ENCODE assay signal across 11 mouse cellular contexts in the genomic region with DNA sequence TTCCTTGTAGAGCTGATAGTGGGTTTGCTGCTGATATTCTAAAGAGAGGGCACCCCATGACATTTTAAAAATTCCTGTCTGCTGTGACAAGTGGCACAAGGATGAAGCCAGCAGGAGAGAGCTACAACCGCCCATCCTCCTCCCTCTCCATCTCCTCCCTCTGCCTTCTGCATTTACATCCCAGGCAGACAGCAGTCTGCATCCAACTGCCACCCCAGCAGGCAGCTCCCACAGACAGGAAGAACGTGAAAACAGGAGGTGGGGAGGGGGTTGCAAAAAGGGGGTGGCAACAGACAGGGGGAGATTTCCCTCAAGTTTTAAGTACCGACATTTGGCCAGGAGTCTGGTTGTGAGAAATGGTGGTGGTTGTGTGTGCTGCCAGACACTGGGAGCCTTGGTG.
DNase-seq lines count a peak whose midpoint lies in the region; ATAC-seq and TF ChIP-seq lines count a peak whose summit lies in the region.
"Had no signal": no experiment of that assay in that cellular context is flagged by ENCODE, and none has a peak within 500 bp of the region (broad histone marks: within the 10 kb centered on the region; RNA-seq: fewer than 3 reads in every experiment).

No protein-coding gene starts in this region.

- TF ChIP-seq CTCF in cortical plate, adult 2 months (IDR thresholded peaks at IDR 0.05; ENCODE audit: extremely low read depth, insufficient read depth, low read length) = no peak

- peak; percentile 55; the same call in 1 of the 2 replicates for TF ChIP-seq POLR2A in cortical plate, adult 2 months (IDR thresholded peaks at IDR 0.05; ENCODE audit: extremely low read depth, insufficient read depth, low read length)

- H3K27me3 ChIP-seq in hindbrain, embryonic 14.5 days (ENCODE audit: control insufficient read depth, insufficient read depth, low read length) = no peaks in the 10 kb centered on the region
- H3K27me3 ChIP-seq in midbrain, embryonic 16.5 days (ENCODE audit: control insufficient read depth, insufficient read depth, low read depth, low read length) = no peaks in the 10 kb centered on the region

- 6% methylated on average over 3 of the region's 3 CpGs for WGBS in hindbrain, embryonic 14.5 days
- 18% methylated on average over 3 of the region's 3 CpGs for WGBS in midbrain, embryonic 16.5 days

- no peak overlapping the region for H3K4me2 ChIP-seq in hindbrain, embryonic 14.5 days (replicated peaks)
- H3K4me2 ChIP-seq in midbrain, embryonic 16.5 days (ENCODE audit: low read length) = no peak overlapping the region

- peaks cover 28% of the 10 kb centered on the region for H3K4me1 ChIP-seq in cortical plate, adult 2 months (ENCODE audit: control insufficient read depth, insufficient read depth, low read length)
- H3K4me1 ChIP-seq in hindbrain, embryonic 14.5 days (replicated peaks; ENCODE audit: control insufficient read depth, insufficient read depth, low read length) = peaks cover 38% of the 10 kb centered on the region
- peaks cover 25% of the 10 kb centered on the region for H3K4me1 ChIP-seq in midbrain, embryonic 16.5 days (ENCODE audit: control insufficient read depth, insufficient read depth, low read length)

- H3K4me3 ChIP-seq in cortical plate, adult 2 months (ENCODE audit: insufficient read depth, low read length) = no peak overlapping the region
- H3K4me3 ChIP-seq in hindbrain, embryonic 14.5 days (replicated peaks; ENCODE audit: low read length) = no peak overlapping the region
- H3K4me3 ChIP-seq in midbrain, embryonic 16.5 days (ENCODE audit: low read depth, low read length) = no peak overlapping the region

- no peaks in the 10 kb centered on the region for H3K9me3 ChIP-seq in hindbrain, embryonic 14.5 days (ENCODE audit: control insufficient read depth, low read length)
- no peaks in the 10 kb centered on the region for H3K9me3 ChIP-seq in midbrain, embryonic 16.5 days (replicated peaks; ENCODE audit: control insufficient read depth, low read length, poor library complexity, severe bottlenecking)
- H3K9me3 ChIP-seq: G1E had no signal

- DNase-seq in brain, adult 2 months (ENCODE audit: low read depth, low spot score) = peak; percentile 88
- peak; percentile 35 for DNase-seq in hindbrain, embryonic 14.5 days (ENCODE audit: low spot score)
- DNase-seq in gastrocnemius, postnatal 25 days = no peak
- no peak for DNase-seq in adrenal gland, adult 18-20 months (ENCODE audit: low spot score in 2 of 2)
- DNase-seq: cerebellum, adult 2 months; liver, postnatal 0 days; thymus, postnatal 4 days had no signal

- no peak overlapping the region for H3K27ac ChIP-seq in cortical plate, adult 2 months (ENCODE audit: insufficient read depth, low read length)
- peak overlapping the region; percentile 84 for H3K27ac ChIP-seq in hindbrain, embryonic 14.5 days
- peak overlapping the region; percentile 81 for H3K27ac ChIP-seq in midbrain, embryonic 16.5 days (ENCODE audit: low read length)

- ATAC-seq in hindbrain, embryonic 14.5 days (ENCODE audit: low FRiP score) = no peak
- peak; percentile 61; the same call in 1 of the 2 replicates for ATAC-seq in midbrain, embryonic 16.5 days
- ATAC-seq in megakaryocyte, adult 5-6 weeks (ENCODE audit: poor library complexity, severe bottlenecking) = no peak
- ATAC-seq: liver, postnatal 0 days had no signal

- H3K9ac ChIP-seq in hindbrain, embryonic 14.5 days = peak overlapping the region; percentile 18; the same call in 1 of the 2 replicates
- no peak overlapping the region for H3K9ac ChIP-seq in midbrain, embryonic 16.5 days (ENCODE audit: low read depth, low read length)
- H3K9ac ChIP-seq: liver, postnatal 0 days had no signal

- 0 out of 2 replicates have a peak, but pooled peaks cover 6% of the 10 kb centered on the region for H3K36me3 ChIP-seq in hindbrain, embryonic 14.5 days (replicated peaks; ENCODE audit: control insufficient read depth, insufficient read depth)
- H3K36me3 ChIP-seq in midbrain, embryonic 16.5 days (ENCODE audit: control insufficient read depth, insufficient read depth, low read length) = no peaks in the 10 kb centered on the region
- H3K36me3 ChIP-seq: G1E had no signal

Comparison
In these comparisons a context has a peak if more than half of its experiments do, and no peak if none do; other contexts are left out.
1. DNase-seq: peak in brain, adult 2 months (single experiment) and hindbrain, embryonic 14.5 days (single experiment); none in gastrocnemius, postnatal 25 days (single experiment) and adrenal gland, adult 18-20 months (0 of 2).